Mouse (Mus musculus) brain, adult 2 months (tissue): ENCODE results near the gene Thg1l.
A peak's percentile ranks its signal among the peaks of the same experiment; 100 is the strongest.

Experiments used
- DNase-seq: peaks from one replicate; pipeline ENCODE4 v3.0.0; 2011; ENCODE audit warnings: low read depth, low spot score

Gene Thg1l

DNA sequence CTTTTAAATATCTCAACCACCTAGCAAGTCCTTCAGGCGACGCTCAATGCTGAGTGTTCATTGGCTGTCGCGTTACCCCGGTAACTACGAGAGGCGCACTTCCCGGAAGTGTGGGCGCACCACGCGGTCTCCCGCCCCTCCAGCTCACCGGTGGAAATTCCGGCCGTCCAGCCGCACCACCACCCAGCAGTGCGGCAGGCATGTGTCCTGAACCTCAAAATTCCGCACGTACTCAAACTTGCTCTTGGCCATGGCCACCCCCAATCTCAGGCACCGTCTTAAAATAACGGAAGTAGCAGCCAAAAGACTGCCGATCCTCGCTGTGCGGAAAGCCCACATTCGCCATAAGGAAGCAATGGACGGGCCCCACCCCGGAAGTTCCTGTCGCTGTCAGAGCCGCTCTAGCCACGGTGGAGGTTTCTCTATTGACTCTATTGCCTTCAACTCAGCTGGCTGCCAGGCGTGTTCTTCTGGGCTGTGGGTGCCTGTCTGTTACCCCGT lies at the start of gene Thg1l:
Gene Thg1l (minus strand): TSS at position 368 of the 501 bp plus-strand sequence.
- DNase-seq, result peak; percentile 97

GRCm38 (mm10) chr11:45992087-45992486 lies 36.8 kb upstream of the Thg1l start:
- no peak for DNase-seq

DNA sequence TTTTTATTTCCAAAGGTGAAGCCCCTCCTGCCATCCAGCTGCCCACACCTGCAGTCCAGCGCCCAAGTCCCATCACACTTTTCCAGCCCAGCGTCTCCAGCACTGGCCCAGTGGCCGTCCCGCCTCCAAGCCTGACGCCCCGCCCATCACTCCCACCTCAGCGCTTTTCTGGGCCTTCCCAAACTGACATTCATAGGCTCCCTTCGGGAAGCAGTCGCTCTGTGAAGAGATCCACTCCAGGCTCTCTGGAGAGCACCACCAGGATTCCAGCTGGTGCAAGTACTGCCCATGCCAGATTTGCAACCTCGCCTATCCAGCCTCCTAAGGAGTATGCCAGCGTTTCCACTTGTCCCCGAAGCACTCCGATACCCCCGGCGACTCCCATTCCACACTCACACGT lies 36.3 kb upstream of the Thg1l start:
- DNase-seq, result peak; percentile 34

- DNase-seq, result no peak
Measured at GRCm38 (mm10) chr11:45980893-45981253, 25.6 kb upstream of the Thg1l start.

GRCm38 (mm10) chr11:45979946-45980892 lies 24.9 kb upstream of the Thg1l start, which contains the start of gene Sox30:
Gene Sox30, plus strand, starts transcription at chr11:45980310.
- DNase-seq, result peak; percentile 64

DNA sequence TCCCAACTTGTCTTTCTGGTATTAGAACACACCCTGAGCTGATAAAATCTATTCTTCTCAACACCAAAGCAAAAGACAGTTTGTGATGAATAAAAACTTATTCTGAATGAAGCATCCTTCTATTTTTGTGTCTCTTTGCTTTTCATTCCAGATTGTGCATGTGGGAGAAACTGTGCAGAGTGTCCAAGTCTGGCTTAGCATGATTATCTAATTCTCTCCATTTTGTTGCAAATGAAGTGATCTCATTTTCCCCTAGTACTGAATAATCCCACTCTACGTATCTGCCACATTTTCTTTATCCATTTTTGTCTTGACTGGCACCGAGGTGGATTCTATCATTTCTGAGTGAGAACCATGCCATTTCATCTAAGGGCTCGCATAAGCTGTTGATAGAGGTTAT lies 20.8 kb upstream of the Thg1l start:
- DNase-seq, result peak; percentile 77

DNA sequence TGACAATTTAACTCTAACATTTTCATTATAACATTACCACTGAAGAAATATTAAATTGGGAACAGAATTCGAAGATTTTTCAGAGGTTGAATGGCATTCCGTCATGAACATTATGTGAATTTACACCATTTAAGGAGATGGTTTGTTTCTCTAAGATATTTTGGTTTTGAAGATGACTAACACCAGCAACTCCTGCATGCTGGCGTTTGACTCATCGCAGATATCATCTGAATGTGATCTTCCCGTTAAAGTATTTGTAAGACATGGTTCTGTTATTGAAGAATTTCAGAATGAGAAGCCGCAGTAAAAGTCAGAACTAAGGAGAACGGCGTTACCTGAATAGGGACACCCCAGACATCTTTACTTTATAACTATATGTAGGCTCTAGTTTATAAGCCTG lies 19.2 kb upstream of the Thg1l start:
- DNase-seq, result peak; percentile 71

- no peak for DNase-seq
Measured at GRCm38 (mm10) chr11:45973635-45974034, 18.3 kb upstream of the Thg1l start.

DNA sequence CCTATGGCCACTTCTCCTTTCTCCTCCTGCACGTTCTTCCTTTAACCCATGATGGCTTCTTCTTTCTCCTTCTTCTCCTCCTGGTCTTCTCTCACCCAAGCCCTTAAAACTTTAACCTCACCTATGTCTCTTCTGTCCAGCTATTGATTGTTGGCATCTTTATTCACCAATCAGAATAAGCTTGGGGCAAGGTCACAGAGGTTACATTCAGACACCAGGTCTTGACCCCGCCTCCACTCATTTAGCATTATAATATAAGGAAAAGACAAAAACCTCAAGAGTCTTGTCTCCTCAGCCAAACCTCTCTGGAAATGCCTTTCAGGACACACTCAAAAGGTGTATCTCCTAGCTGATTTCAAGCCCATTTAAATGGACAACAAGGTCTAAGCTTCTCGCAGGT lies 13.2 kb upstream of the Thg1l start:
- no peak for DNase-seq

GRCm38 (mm10) chr11:45966896-45967295 lies 11.6 kb upstream of the Thg1l start:
- peak; percentile 36 for DNase-seq

- DNase-seq, result no peak
Measured at GRCm38 (mm10) chr11:45960003-45960402, 4.7 kb upstream of the Thg1l start.

DNA sequence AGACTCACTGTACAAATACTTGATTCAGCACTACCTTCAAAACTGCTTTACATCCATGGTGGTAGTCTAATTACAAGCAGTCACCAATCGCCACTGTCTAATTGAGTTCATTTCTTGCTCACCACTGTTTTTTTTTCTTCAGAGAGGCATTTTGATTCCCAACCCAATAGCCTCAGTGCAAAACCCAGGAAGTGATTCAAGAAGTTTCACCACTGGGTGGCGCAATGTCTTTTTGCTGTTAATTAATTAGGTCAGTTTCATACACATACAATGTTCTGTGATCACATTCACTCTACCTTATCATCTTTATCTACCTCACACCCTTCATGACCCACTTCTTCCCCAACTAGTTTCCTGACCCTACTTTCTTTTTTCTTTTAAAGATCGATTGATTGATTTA lies 4.3 kb upstream of the Thg1l start:
- peak; percentile 55 for DNase-seq

DNA sequence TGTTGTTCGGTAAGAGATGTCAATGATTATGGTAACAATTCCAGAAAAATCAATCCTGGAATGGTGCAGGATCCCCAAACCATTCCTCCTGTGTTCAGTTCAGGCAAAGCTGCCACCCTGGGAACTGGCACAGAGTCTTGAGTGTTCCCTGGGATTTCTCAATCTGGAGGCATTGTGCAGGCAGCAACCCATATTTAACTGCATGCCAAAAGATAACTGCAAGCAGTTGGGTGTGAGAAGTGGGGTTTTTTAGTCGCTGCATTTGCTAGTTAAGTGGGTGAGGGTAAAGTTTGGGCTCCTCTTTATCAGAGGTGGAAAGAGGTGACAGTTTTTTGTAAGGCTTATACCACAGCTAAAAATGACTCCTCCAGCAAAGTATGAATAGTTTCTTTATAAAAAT lies 7.8 kb downstream of the Thg1l start:
- DNase-seq, result peak; percentile 84

- peak; percentile 58 for DNase-seq
Measured at GRCm38 (mm10) chr11:45946796-45947195, 8.5 kb downstream of the Thg1l start.

- peak; percentile 95 for DNase-seq
Measured at GRCm38 (mm10) chr11:45944643-45945156, 10.6 kb downstream of the Thg1l start, which contains the start of gene Lsm11. Gene Lsm11, minus strand, starts transcription at chr11:45944935.

DNA sequence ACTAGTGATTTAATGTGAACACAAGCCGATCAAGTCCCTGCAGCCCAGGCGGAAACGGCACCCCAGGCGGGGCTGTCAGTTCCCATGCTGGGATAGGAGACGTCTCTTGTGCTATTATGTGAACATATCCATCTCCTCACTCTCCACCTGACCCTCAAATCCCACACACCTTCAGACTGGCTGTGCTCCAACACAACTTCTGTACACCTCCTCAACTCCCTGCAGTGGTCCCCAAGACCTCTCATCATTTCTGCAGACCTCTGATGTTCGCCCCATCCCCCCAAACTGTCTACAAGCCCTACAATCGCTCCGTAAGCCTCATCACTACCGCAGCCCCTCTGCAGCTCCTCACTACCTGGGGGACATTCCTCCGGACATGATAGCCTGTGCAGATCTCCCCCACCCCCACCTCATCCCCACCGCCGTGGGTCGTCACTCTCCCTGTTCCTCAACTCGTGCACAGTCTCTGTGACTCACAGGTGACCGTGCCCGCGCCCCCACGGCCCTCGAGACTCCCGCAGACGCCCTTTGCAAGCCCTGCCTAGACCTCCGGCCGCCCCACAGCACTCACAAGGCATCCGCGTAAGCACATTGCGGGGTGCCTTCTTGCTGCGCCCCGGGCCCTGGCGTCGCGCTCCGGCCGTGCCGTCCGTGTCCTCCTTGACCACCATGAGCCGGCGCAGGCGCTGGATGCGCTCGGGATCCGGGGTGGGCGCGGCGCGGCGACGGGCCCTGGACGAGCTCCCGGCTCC lies 11.2 kb downstream of the Thg1l start:
- DNase-seq, result peak; percentile 31

DNA sequence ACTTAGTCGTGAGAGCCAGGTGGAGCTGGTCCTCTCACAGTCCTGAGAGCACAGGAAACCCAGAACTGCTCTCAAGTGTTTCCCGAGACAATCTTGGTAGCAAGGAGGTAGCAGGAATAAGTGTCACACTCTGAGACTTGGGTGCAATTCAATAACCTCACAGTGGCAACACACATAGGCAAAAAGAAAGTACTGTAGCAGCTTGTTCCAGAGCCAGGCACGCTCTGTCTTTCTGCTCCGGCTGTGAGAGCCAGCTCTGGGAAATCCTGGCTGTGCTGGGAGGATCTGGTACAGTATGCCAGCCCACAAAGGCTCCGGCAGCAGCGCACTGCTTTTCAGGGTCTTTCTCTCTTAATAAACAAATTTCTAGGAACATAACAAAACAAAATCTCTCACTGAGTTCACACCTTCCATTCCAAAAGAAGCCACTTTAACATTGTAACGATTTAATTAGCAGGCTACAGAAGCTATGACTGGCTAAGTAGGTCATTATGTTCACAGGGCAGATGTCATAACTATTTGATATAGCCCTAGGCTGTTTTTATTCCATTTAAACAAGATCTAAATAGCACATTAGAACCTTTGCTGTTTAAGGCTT lies 12.1 kb downstream of the Thg1l start:
- DNase-seq, result peak; percentile 83

DNA sequence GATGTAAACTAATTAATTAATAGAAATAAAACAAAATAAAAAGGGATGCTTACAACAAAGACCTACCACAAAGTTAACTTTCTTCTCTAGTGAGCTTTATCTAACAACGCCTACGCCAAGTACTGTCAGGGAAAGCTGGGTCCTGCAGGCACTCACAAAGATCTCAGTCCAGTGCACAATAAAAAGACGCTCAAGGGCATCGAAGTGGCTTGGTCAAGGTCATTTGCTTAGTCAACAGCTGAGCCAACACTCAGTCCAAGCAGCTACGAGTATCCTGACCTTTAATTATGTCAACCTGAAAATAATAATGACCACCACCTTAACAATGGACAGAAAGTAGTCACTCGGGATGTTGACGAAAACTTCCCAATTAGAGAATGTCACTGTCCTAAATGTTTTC lies 13.0 kb downstream of the Thg1l start:
- DNase-seq, result no peak

DNA sequence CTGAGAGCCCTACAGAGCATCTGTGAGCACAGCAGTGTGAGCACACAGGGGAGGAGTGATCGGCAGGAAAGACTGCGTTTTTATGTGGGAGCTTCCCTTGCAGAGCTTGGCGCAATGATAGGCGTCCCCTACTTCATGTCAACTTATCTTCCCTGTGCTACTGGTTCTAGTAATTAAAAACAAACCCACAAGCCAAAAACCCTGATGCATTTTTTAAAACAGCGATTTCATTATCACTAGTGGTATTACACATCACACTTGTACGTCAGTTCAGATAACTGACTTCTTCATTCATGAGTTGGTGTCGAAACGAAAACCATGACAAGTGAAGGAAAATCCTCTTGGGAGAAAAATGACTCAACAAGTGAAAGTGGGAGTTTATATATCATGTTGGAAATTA lies 16.4 kb downstream of the Thg1l start:
- peak; percentile 40 for DNase-seq

DNA sequence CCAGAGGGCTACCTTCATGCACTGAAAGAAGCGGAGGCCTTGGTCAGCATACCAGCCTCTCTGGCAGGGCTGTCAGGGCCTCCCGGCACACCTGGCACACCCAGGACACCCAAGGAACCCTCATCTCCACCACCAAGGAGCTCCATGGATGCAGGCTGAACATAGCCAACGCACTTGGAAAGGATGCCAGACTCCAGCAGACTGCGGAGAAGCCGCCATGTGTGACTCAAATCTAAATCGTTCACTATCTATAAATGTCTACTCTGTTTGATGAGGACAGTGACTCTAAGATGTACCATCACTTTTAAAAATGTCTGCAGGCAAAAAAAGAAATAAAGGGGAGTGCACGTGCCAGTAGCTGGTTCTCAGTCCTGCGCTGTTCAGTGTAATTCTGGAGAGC lies 17.8 kb downstream of the Thg1l start:
- peak; percentile 53 for DNase-seq

- DNase-seq, result no peak
Measured at GRCm38 (mm10) chr11:45932771-45933170, 22.5 kb downstream of the Thg1l start.

GRCm38 (mm10) chr11:45929541-45929940 lies 25.8 kb downstream of the Thg1l start:
- DNase-seq, result no peak
